Comparison of ENCODE assay signal across 12 mouse cellular contexts in the genomic region with DNA sequence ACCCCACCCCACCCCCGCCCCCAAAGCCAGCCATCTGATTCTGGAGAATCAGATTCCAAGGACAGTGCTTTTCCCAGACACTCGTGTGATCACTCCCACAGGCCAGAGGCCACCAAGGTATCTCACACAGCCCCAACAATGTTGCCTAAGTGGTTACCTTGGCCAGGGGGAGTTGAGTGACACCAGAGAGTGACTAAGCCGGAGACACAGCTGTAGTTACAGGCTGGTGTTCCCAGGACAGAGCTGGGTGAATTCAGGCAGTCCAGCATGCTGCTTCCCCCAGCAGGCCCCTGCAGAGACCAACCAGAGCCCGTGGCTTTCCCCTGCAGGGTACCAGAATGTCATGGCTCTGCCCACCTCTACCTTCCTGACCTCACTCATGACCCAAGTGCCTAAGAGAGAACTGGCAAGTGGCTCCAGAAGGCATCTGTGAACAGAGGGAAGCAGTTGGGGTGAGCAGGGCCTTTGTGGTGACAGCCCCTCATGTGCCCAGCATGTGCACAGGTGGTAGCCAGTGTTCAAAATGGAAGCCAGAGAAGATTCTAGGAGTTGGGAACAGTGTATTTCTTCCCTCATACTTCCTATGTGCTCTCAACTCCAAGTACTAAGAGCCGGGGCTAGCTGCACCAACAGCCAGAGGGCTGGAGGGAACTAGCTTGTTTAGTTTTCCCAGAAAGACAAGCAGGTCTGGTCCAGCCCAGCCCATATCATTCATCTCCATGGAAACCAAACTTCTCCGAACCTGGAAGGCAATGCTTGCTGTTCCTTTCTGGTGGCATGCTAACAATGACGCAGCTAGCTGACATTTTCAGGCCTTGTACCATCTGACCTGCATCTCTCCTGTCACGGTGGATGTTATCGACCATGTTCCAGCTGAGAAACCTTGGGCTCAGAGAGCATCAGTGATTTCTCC. TPM values are rescaled to one million over a fixed set of nuclear protein-coding genes. Genes with fewer than 3 reads are reported as not detected.
A peak's percentile ranks its signal among the peaks of the same experiment; 100 is the strongest.
DNase-seq lines count a peak whose midpoint lies in the region; ATAC-seq and TF ChIP-seq lines count a peak whose summit lies in the region.
"Had no signal": no experiment of that assay in that cellular context is flagged by ENCODE, and none has a peak within 500 bp of the region (broad histone marks: within the 10 kb centered on the region; RNA-seq: fewer than 3 reads in every experiment).

No protein-coding gene starts in this region.

- H3K4me3 ChIP-seq in heart, embryonic 15.5 days: no peak overlapping the region
- no peak overlapping the region for H3K4me3 ChIP-seq in limb, embryonic 12.5 days (replicated peaks)
- H3K4me3 ChIP-seq: erythroblast, embryonic 14.5 days; liver, embryonic 15.5 days had no signal

- H3K4me1 ChIP-seq in heart, embryonic 15.5 days (replicated peaks): peaks cover 29% of the 10 kb centered on the region
- H3K4me1 ChIP-seq in limb, embryonic 12.5 days (replicated peaks): peaks cover 32% of the 10 kb centered on the region

- H3K27me3 ChIP-seq in heart, embryonic 15.5 days: no peaks in the 10 kb centered on the region
- H3K27me3 ChIP-seq in Patski: no peaks in the 10 kb centered on the region
- no peaks in the 10 kb centered on the region for H3K27me3 ChIP-seq in limb, embryonic 12.5 days
- H3K27me3 ChIP-seq: liver, embryonic 15.5 days had no signal

- H3K9ac ChIP-seq in heart, embryonic 15.5 days: no peak overlapping the region
- H3K9ac ChIP-seq in limb, embryonic 12.5 days (replicated peaks): no peak overlapping the region
- H3K9ac ChIP-seq: liver, embryonic 15.5 days had no signal

- in situ Hi-C loops in Patski (cut with MboI; ENCODE audit: low pct_unique_long_range_greater_than_20kb): no loop called here

- 61% methylated on average over 9 of the region's 9 CpGs for WGBS in heart, embryonic 15.5 days
- WGBS in limb, embryonic 12.5 days: 59% methylated on average over 9 of the region's 9 CpGs

- TF ChIP-seq CTCF in Patski (IDR thresholded peaks at IDR 0.05): no peak

- H3K36me3 ChIP-seq in heart, embryonic 15.5 days: no peaks in the 10 kb centered on the region
- no peaks in the 10 kb centered on the region for H3K36me3 ChIP-seq in limb, embryonic 12.5 days
- H3K36me3 ChIP-seq: liver, embryonic 15.5 days had no signal

- no peak for ATAC-seq in heart, embryonic 15.5 days (replicated peaks; ENCODE audit: insufficient number of reproducible peaks, insufficient read depth, low FRiP score, low read depth)
- ATAC-seq in Patski: peak; percentile 12
- ATAC-seq in limb, embryonic 12.5 days (ENCODE audit: insufficient number of reproducible peaks, insufficient read depth, low FRiP score, low TSS enrichment, low read depth): no peak

- H3K9me3 ChIP-seq in heart, embryonic 15.5 days (replicated peaks): no peaks in the 10 kb centered on the region
- H3K9me3 ChIP-seq in limb, embryonic 12.5 days: no peaks in the 10 kb centered on the region
- H3K9me3 ChIP-seq: liver, embryonic 15.5 days had no signal

- CTCF ChIA-PET in Patski (lab: Charles Lee): interaction anchor here (0.7 to 1.6 kb wide), 5 partner anchors 10 to 87 kb away, joined by 3 to 7 read pairs (median 3); no protein-coding TSS in a partner anchor

- H3K27ac ChIP-seq in heart, embryonic 15.5 days: peak overlapping the region; percentile 12; the same call in 1 of the 2 replicates
- H3K27ac ChIP-seq in limb, embryonic 12.5 days: 0 out of 2 replicates have a peak overlapping the region, but pooled peaks have one; percentile 37
- H3K27ac ChIP-seq: liver, embryonic 15.5 days had no signal

- no peak overlapping the region for H3K4me2 ChIP-seq in heart, embryonic 15.5 days
- no peak overlapping the region for H3K4me2 ChIP-seq in limb, embryonic 12.5 days
- H3K4me2 ChIP-seq: liver, embryonic 15.5 days had no signal

- no peak for DNase-seq in heart, postnatal 4 days
- peak; percentile 41 for DNase-seq in 3T3-L1 (ENCODE audit: low read depth, low spot score)
- DNase-seq in Patski (ENCODE audit: low read depth, low spot score): no peak
- no peak for DNase-seq in frontal cortex, postnatal 25 days (ENCODE audit: low spot score in 2 of 2)
- no peak for DNase-seq in cerebellum, adult 8-10 months
- DNase-seq: right cerebral cortex, postnatal 4 days; thymus, postnatal 4 days had no signal

- POLR2A ChIA-PET in Patski (lab: Charles Lee): interaction anchor here (1.2 to 2.0 kb wide), 2 partner anchors 46 kb away, joined by 5 to 6 read pairs; no protein-coding TSS in a partner anchor

RNA-seq across cellular contexts. Expression of a gene that starts 18.5 kb away (rescaled TPM):
- polyA plus RNA-seq in heart, embryonic 15.5 days (2015; fragmentation: Nextera tagmentation; extraction: Ambion mirVana): 8.8 and 12.7 TPM in 2 replicates
- total RNA-seq in heart, postnatal 4 days (2021): 1 to 10 TPM; 8.2 to 8.6 TPM
- polyA plus RNA-seq in Patski (2021): 34.6 TPM
- 29.3 and 31.7 TPM in 2 replicates for polyA plus RNA-seq in limb, embryonic 12.5 days (2016; fragmentation: Nextera tagmentation; extraction: Ambion mirVana)

RNA-seq across cellular contexts. Expression of a gene that starts 34.8 kb away (rescaled TPM):
- 0.40 and 0.87 TPM in 2 replicates for polyA plus RNA-seq in heart, embryonic 15.5 days (2015; fragmentation: Nextera tagmentation; extraction: Ambion mirVana)
- total RNA-seq in heart, postnatal 4 days (2021): 1 to 10 TPM; 1.4 to 1.5 TPM
- 0.03 TPM for polyA plus RNA-seq in Patski (2021)
- polyA plus RNA-seq in limb, embryonic 12.5 days (2016; fragmentation: Nextera tagmentation; extraction: Ambion mirVana): 0.97 and 1.2 TPM in 2 replicates

RNA-seq across cellular contexts. Expression of a gene that starts 50.5 kb away (rescaled TPM):
- polyA plus RNA-seq in heart, embryonic 15.5 days (2015; fragmentation: Nextera tagmentation; extraction: Ambion mirVana): 0.30 and 1.3 TPM in 2 replicates
- total RNA-seq in heart, postnatal 4 days (2021): under 1 TPM; 0.14 to 0.18 TPM
- 44.3 TPM for polyA plus RNA-seq in Patski (2021)
- 0.11 and 0.26 TPM in 2 replicates for polyA plus RNA-seq in limb, embryonic 12.5 days (2016; fragmentation: Nextera tagmentation; extraction: Ambion mirVana)
- total RNA-seq: MEL had no signal
- polyA plus RNA-seq: erythroblast, embryonic 14.5 days; liver, embryonic 15.5 days had no signal

Comparison
In these comparisons a context has a peak if more than half of its experiments do, and no peak if none do; other contexts are left out.
1. RNA of a gene that starts 50.5 kb away (polyA plus RNA-seq): 44.3 TPM in Patski (single experiment); 0.30 to 1.3 TPM in heart, embryonic 15.5 days and 0.11 to 0.26 TPM in limb, embryonic 12.5 days; every median in the first group is over 10 times any median in the second.